Mouse (Mus musculus): ENCODE data around the gene Gpr3. TPM values are rescaled to one million over a fixed set of nuclear protein-coding genes. Genes with fewer than 3 reads are reported as not detected.

Gene Gpr3
- polyA plus RNA-seq, 1 experiment from 2014 or later, result 0.15 TPM

Small RNA genes within 50 kb of the gene (microRNA-seq; reads per million reads assigned to microRNA genes)
- gene Mir7017, result 1.4 reads per million

Other genes starting within 250 kb of the Gpr3 start
- gene Fgr, start 238.4 kb downstream of the Gpr3 start, polyA plus RNA-seq (2015; fragmentation: Nextera tagmentation; extraction: Ambion mirVana), result 0.79 and 1.2 TPM in 2 replicates
- 8.0 and 8.2 TPM in 2 replicates for gene Ahdc1, start 201.3 kb downstream of the Gpr3 start, polyA plus RNA-seq (2015; fragmentation: Nextera tagmentation; extraction: Ambion mirVana)
- gene Wasf2, start 82.0 kb downstream of the Gpr3 start, polyA plus RNA-seq (2015; fragmentation: Nextera tagmentation; extraction: Ambion mirVana), result 140 and 144 TPM in 2 replicates
- gene Cd164l2, start 405 bp downstream of the Gpr3 start, polyA plus RNA-seq (2015; fragmentation: Nextera tagmentation; extraction: Ambion mirVana), result 7.7 and 13.2 TPM in 2 replicates
- 4.2 and 4.3 TPM in 2 replicates for gene Map3k6, start 28.3 kb upstream of the Gpr3 start, polyA plus RNA-seq (2015; fragmentation: Nextera tagmentation; extraction: Ambion mirVana)
- 2.4 and 3.0 TPM in 2 replicates for gene Sytl1, start 50.6 kb upstream of the Gpr3 start, polyA plus RNA-seq (2015; fragmentation: Nextera tagmentation; extraction: Ambion mirVana)
- 75.9 and 79.3 TPM in 2 replicates for gene Tmem222, start 65.3 kb upstream of the Gpr3 start, polyA plus RNA-seq (2015; fragmentation: Nextera tagmentation; extraction: Ambion mirVana)
- gene Wdtc1, start 140.9 kb upstream of the Gpr3 start, polyA plus RNA-seq (2015; fragmentation: Nextera tagmentation; extraction: Ambion mirVana), result 11.3 and 11.8 TPM in 2 replicates
- gene Slc9a1, start 157.2 kb upstream of the Gpr3 start, polyA plus RNA-seq (2015; fragmentation: Nextera tagmentation; extraction: Ambion mirVana), result 8.8 and 9.5 TPM in 2 replicates

Measured in lung, embryonic 16.5 days (tissue).